Mouse (Mus musculus) heart, embryonic 15.5 days (tissue): ENCODE results near the gene Mfsd7a. TPM values are rescaled to one million over a fixed set of nuclear protein-coding genes. Genes with fewer than 3 reads are reported as not detected.

Experiments used
- ATAC-seq: fragments of 200-750 bp; cut with Nextera tagmentation; replicated peaks from 2 replicates; pipeline ENCODE4 v1.8.0; 2017; ENCODE audit warnings: low read depth, moderate TSS enrichment; ENCODE audit not compliant: insufficient number of reproducible peaks, insufficient read depth, low FRiP score
- H3K27ac ChIP-seq: fragments of 300-500 bp; sonication (generic); 2 replicates; pipeline ENCODE4 v1.5.1; 2015; ENCODE audit warnings: mild to moderate bottlenecking, inconsistent platforms
- H3K27me3 ChIP-seq: fragments of 300-500 bp; sonication (generic); 2 replicates; pipeline ENCODE4 v1.6.1; 2015; ENCODE audit warnings: inconsistent platforms
- H3K36me3 ChIP-seq: fragments of 300-500 bp; sonication (generic); 2 replicates; pipeline ENCODE4 v1.6.1; 2015; ENCODE audit warnings: mild to moderate bottlenecking, inconsistent platforms
- H3K4me1 ChIP-seq: fragments of 300-500 bp; sonication (generic); replicated peaks from 2 replicates; pipeline ENCODE4 v1.6.1; 2015; ENCODE audit warnings: inconsistent platforms
- H3K4me2 ChIP-seq: fragments of 300-500 bp; sonication (generic); 2 replicates; pipeline ENCODE4 v1.6.1; 2015; ENCODE audit warnings: inconsistent platforms, mild to moderate bottlenecking, moderate library complexity
- H3K4me3 ChIP-seq: fragments of 300-500 bp; sonication (generic); 2 replicates; pipeline ENCODE4 v1.5.1; 2015; ENCODE audit warnings: mild to moderate bottlenecking, inconsistent platforms
- H3K9ac ChIP-seq: fragments of 300-500 bp; sonication (generic); 2 replicates; pipeline ENCODE4 v1.6.1; 2015; ENCODE audit warnings: mild to moderate bottlenecking, inconsistent platforms
- H3K9me3 ChIP-seq: fragments of 300-500 bp; sonication (generic); replicated peaks from 2 replicates; pipeline ENCODE4 v1.6.1; 2016; ENCODE audit warnings: inconsistent platforms
- WGBS: fragments of 180-500 bp; shearing (Covaris S2); methylation state at CpG from one replicate; pipeline ENCODE4 v1.1.7; 2015; ENCODE audit warnings: mixed read lengths; 5-methylcytosine and 5-hydroxymethylcytosine counted together
- polyA plus RNA-seq: library from polyadenylated mRNA; unstranded; fragments of >200 nt; fragmentation: Nextera tagmentation; extraction: Ambion mirVana; gene quantifications from 2 replicates; pipeline ENCODE4 v1.2.1, GENCODE M21; 2015

The Mfsd7a gene
- polyA plus RNA-seq, 1 experiment from 2014 or later = 0.35 TPM

- H3K4me1 ChIP-seq = peaks cover 43% of the 10 kb centered on the region
- H3K27me3 ChIP-seq = no peaks in the 10 kb centered on the region
- H3K9me3 ChIP-seq = no peaks in the 10 kb centered on the region
- under 1% methylated on average over 56 of the region's 62 CpGs for WGBS
- H3K4me2 ChIP-seq = peak within 1 kb of the TSS; percentile 80
- ATAC-seq = peak; percentile 97
- H3K4me3 ChIP-seq = peak within 1 kb of the TSS; percentile 61
- H3K27ac ChIP-seq = peak within 1 kb of the TSS; percentile 80
- H3K9ac ChIP-seq = peak within 1 kb of the TSS; percentile 85
- no peaks in the 10 kb centered on the region for H3K36me3 ChIP-seq
Measured at GRCm38 (mm10) chr5:108461082-108462065, 12.7 kb upstream of the Mfsd7a start, which contains the start of gene Pcgf3. Gene Pcgf3, plus strand, starts transcription at chr5:108461232.

GRCm38 (mm10) chr5:108460461-108460860 is 11.8 kb upstream of the Mfsd7a start:
- H3K27me3 ChIP-seq = no peaks in the 10 kb centered on the region
- no peaks in the 10 kb centered on the region for H3K36me3 ChIP-seq
- no peaks in the 10 kb centered on the region for H3K9me3 ChIP-seq
- peak overlapping the region; percentile 80 for H3K4me2 ChIP-seq
- 0 out of 2 replicates have a peak overlapping the region, but pooled peaks have one; percentile 21 for H3K27ac ChIP-seq
- peaks cover 34% of the 10 kb centered on the region for H3K4me1 ChIP-seq
- WGBS = 39% methylated on average over 6 of the region's 6 CpGs
- peak overlapping the region; percentile 61 for H3K4me3 ChIP-seq
- no peak for ATAC-seq
- H3K9ac ChIP-seq = peak overlapping the region; percentile 85

GRCm38 (mm10) chr5:108458706-108459105 is 10.0 kb upstream of the Mfsd7a start:
- H3K36me3 ChIP-seq = no peaks in the 10 kb centered on the region
- no peaks in the 10 kb centered on the region for H3K9me3 ChIP-seq
- no peak overlapping the region for H3K4me3 ChIP-seq
- no peak overlapping the region for H3K4me2 ChIP-seq
- H3K27ac ChIP-seq = no peak overlapping the region
- WGBS = 77% methylated on average over 2 of the region's 2 CpGs
- H3K4me1 ChIP-seq = peaks cover 22% of the 10 kb centered on the region
- H3K27me3 ChIP-seq = no peaks in the 10 kb centered on the region
- no peak for ATAC-seq
- no peak overlapping the region for H3K9ac ChIP-seq

- H3K4me1 ChIP-seq = peaks cover 6% of the 10 kb centered on the region
- H3K36me3 ChIP-seq = no peaks in the 10 kb centered on the region
- H3K4me2 ChIP-seq = no peak overlapping the region
- H3K27me3 ChIP-seq = no peaks in the 10 kb centered on the region
- no peak overlapping the region for H3K9ac ChIP-seq
- no peaks in the 10 kb centered on the region for H3K9me3 ChIP-seq
- H3K27ac ChIP-seq = no peak overlapping the region
- no peak overlapping the region for H3K4me3 ChIP-seq
- WGBS = 56% methylated on average over 3 of the region's 3 CpGs
- ATAC-seq = no peak
Measured at GRCm38 (mm10) chr5:108454094-108454493, 5.4 kb upstream of the Mfsd7a start.

- Histone ChIP-seq H3K4me1 (peaks cover 14% of the 10 kb centered on the region), H3K36me3 (no peaks in the 10 kb centered on the region), H3K27ac (no peak overlapping the region), H3K9me3 (no peaks in the 10 kb centered on the region), H3K9ac (no peak overlapping the region), H3K4me3 (no peak overlapping the region), H3K4me2 (no peak overlapping the region), H3K27me3 (no peaks in the 10 kb centered on the region)
- ATAC-seq = no peak
- 82% methylated on average over 1 of the region's 1 CpGs for WGBS
Measured at GRCm38 (mm10) chr5:108452422-108452821, 3.7 kb upstream of the Mfsd7a start.

- H3K36me3 ChIP-seq = no peaks in the 10 kb centered on the region
Measured at GRCm38 (mm10) chr5:108451611-108452010, 2.9 kb upstream of the Mfsd7a start.

GRCm38 (mm10) chr5:108450837-108451540 is 2.3 kb upstream of the Mfsd7a start:
- H3K9ac ChIP-seq = no peak overlapping the region
- no peak overlapping the region for H3K4me3 ChIP-seq
- ATAC-seq = no peak

More at GRCm38 (mm10) chr5:108451611-108452010, 2.9 kb upstream of the Mfsd7a start:
- no peaks in the 10 kb centered on the region for H3K9me3 ChIP-seq
- no peak overlapping the region for H3K27ac ChIP-seq
- no peak for ATAC-seq
- WGBS = 80% methylated on average over 1 of the region's 1 CpGs
- no peak overlapping the region for H3K4me3 ChIP-seq
- H3K9ac ChIP-seq = no peak overlapping the region
- H3K4me1 ChIP-seq = peaks cover 14% of the 10 kb centered on the region
- H3K4me2 ChIP-seq = no peak overlapping the region
- H3K27me3 ChIP-seq = no peaks in the 10 kb centered on the region

GRCm38 (mm10) chr5:108447857-108448256 is 834 bp downstream of the Mfsd7a start:
- ATAC-seq = no peak
- Histone ChIP-seq H3K9me3 (no peaks in the 10 kb centered on the region), H3K36me3 (no peaks in the 10 kb centered on the region), H3K4me3 (no peak overlapping the region), H3K27ac (no peak overlapping the region), H3K27me3 (no peaks in the 10 kb centered on the region), H3K4me2 (0 out of 2 replicates have a peak overlapping the region, but pooled peaks have one; percentile 74), H3K4me1 (peaks cover 14% of the 10 kb centered on the region), H3K9ac (no peak overlapping the region)
- WGBS = 83% methylated on average over 7 of the region's 7 CpGs

More at GRCm38 (mm10) chr5:108450837-108451540, 2.3 kb upstream of the Mfsd7a start:
- Histone ChIP-seq H3K4me1 (peaks cover 14% of the 10 kb centered on the region), H3K27me3 (no peaks in the 10 kb centered on the region), H3K27ac (no peak overlapping the region), H3K36me3 (no peaks in the 10 kb centered on the region), H3K4me2 (no peak overlapping the region), H3K9me3 (no peaks in the 10 kb centered on the region)
- WGBS = 80% methylated on average over 8 of the region's 8 CpGs

- H3K9ac ChIP-seq = no peak overlapping the region
- no peaks in the 10 kb centered on the region for H3K36me3 ChIP-seq
- H3K9me3 ChIP-seq = no peaks in the 10 kb centered on the region
- no peaks in the 10 kb centered on the region for H3K27me3 ChIP-seq
- ATAC-seq = no peak
- H3K4me2 ChIP-seq = no peak overlapping the region
- peaks cover 14% of the 10 kb centered on the region for H3K4me1 ChIP-seq
- no peak overlapping the region for H3K27ac ChIP-seq
- no peak overlapping the region for H3K4me3 ChIP-seq
- 76% methylated on average over 3 of the region's 3 CpGs for WGBS
Measured at GRCm38 (mm10) chr5:108446973-108447372, 1.7 kb downstream of the Mfsd7a start.

- Histone ChIP-seq H3K27me3 (peaks cover 12% of the 10 kb centered on the region; the same call in 1 of the 2 replicates), H3K4me3 (no peak overlapping the region), H3K9ac (no peak overlapping the region), H3K9me3 (no peaks in the 10 kb centered on the region), H3K36me3 (peaks cover 18% of the 10 kb centered on the region), H3K4me2 (no peak overlapping the region), H3K27ac (no peak overlapping the region), H3K4me1 (peaks cover 18% of the 10 kb centered on the region)
- ATAC-seq = no peak
- 67% methylated on average over 2 of the region's 2 CpGs for WGBS
Measured at GRCm38 (mm10) chr5:108436101-108436500, 12.6 kb downstream of the Mfsd7a start.
